Mouse (Mus musculus) limb, embryonic 11.5 days (tissue): ENCODE results near the gene Gapvd1. TPM values are rescaled to one million over a fixed set of nuclear protein-coding genes. Genes with fewer than 3 reads are reported as not detected.

Experiments used
- ATAC-seq: fragments of 200-750 bp; cut with Nextera tagmentation; 2 replicates; pipeline ENCODE4 v1.8.0; 2017; ENCODE audit warnings: low read depth; ENCODE audit not compliant: insufficient number of reproducible peaks, low FRiP score, low TSS enrichment
- DNase-seq: peaks from one replicate; pipeline ENCODE4 v3.0.0-alpha.2; 2015; ENCODE audit warnings: low spot score
- H3K27ac ChIP-seq: fragments of 300-500 bp; sonication (generic); replicated peaks from 2 replicates; pipeline ENCODE4 v1.5.1; 2014; ENCODE audit warnings: low read depth, mild to moderate bottlenecking, low read length
- H3K27me3 ChIP-seq: fragments of 300-500 bp; sonication (generic); 2 replicates; pipeline ENCODE4 v1.6.1; 2014; ENCODE audit warnings: mild to moderate bottlenecking, low read length, mixed read lengths; ENCODE audit not compliant: control insufficient read depth, insufficient read depth
- H3K36me3 ChIP-seq: fragments of 300-500 bp; sonication (generic); 2 replicates; pipeline ENCODE4 v1.6.1; 2014; ENCODE audit warnings: mild to moderate bottlenecking, low read length, moderate library complexity, mixed read lengths; ENCODE audit not compliant: control insufficient read depth, insufficient read depth
- H3K4me1 ChIP-seq: fragments of 300-500 bp; sonication (generic); 2 replicates; pipeline ENCODE4 v1.6.1; 2014; ENCODE audit warnings: low read length, mixed read lengths; ENCODE audit not compliant: control insufficient read depth, insufficient read depth
- H3K4me2 ChIP-seq: fragments of 300-500 bp; sonication (generic); 2 replicates; pipeline ENCODE4 v1.6.1; 2014; ENCODE audit warnings: low read depth, mild to moderate bottlenecking, moderate library complexity; ENCODE audit not compliant: severe bottlenecking
- H3K4me3 ChIP-seq: fragments of 300-500 bp; sonication (generic); 2 replicates; pipeline ENCODE4 v1.5.1; 2014; ENCODE audit warnings: low read depth, low read length
- H3K9ac ChIP-seq: fragments of 300-500 bp; sonication (generic); 2 replicates; pipeline ENCODE4 v1.6.1; 2014; ENCODE audit warnings: mild to moderate bottlenecking, low read length
- H3K9me3 ChIP-seq: fragments of 300-500 bp; sonication (generic); 2 replicates; pipeline ENCODE4 v1.6.1; 2016; ENCODE audit warnings: low read length; ENCODE audit not compliant: control insufficient read depth
- WGBS: fragments of 180-500 bp; shearing (Covaris S2); extraction: QIAGEN DNeasy Blood & Tissue Kit; methylation state at CpG from one replicate; pipeline ENCODE4 v1.1.7; 2014; 5-methylcytosine and 5-hydroxymethylcytosine counted together
- polyA plus RNA-seq: library from polyadenylated mRNA; unstranded; fragments of >200 nt; fragmentation: Nextera tagmentation; extraction: Ambion mirVana; gene quantifications from 2 replicates; pipeline ENCODE4 v1.2.1, GENCODE M21; 2014

The Gapvd1 gene
- polyA plus RNA-seq, 1 experiment from 2014 or later: 93.2 TPM

GRCm38 (mm10) chr2:34629758-34630157, 125.3 kb downstream of the Gapvd1 start:
- DNase-seq (no peak), ATAC-seq (no peak)
- Histone ChIP-seq H3K9me3 (no peaks in the 10 kb centered on the region), H3K27me3 (no peaks in the 10 kb centered on the region), H3K4me3 (no peak overlapping the region), H3K4me1 (0 out of 2 replicates have a peak, but pooled peaks cover 2% of the 10 kb centered on the region), H3K36me3 (no peaks in the 10 kb centered on the region), H3K9ac (no peak overlapping the region), H3K27ac (no peak overlapping the region), H3K4me2 (no peak overlapping the region)
- WGBS: 83% methylated on average over 7 of the region's 7 CpGs

GRCm38 (mm10) chr2:34628903-34629540, 126.0 kb downstream of the Gapvd1 start:
- no peaks in the 10 kb centered on the region for H3K36me3 ChIP-seq
- ATAC-seq: no peak
- WGBS: 79% methylated on average over 4 of the region's 4 CpGs
- H3K4me1 ChIP-seq: 0 out of 2 replicates have a peak, but pooled peaks cover 2% of the 10 kb centered on the region
- no peak overlapping the region for H3K4me3 ChIP-seq
- no peak for DNase-seq
- no peak overlapping the region for H3K9ac ChIP-seq
- no peak overlapping the region for H3K4me2 ChIP-seq
- H3K9me3 ChIP-seq: no peaks in the 10 kb centered on the region
- H3K27me3 ChIP-seq: no peaks in the 10 kb centered on the region
- no peak overlapping the region for H3K27ac ChIP-seq

- peaks cover 1% of the 10 kb centered on the region for H3K36me3 ChIP-seq
- no peaks in the 10 kb centered on the region for H3K27me3 ChIP-seq
- H3K9ac ChIP-seq: no peak overlapping the region
- H3K4me2 ChIP-seq: no peak overlapping the region
- ATAC-seq: no peak
- 0 out of 2 replicates have a peak, but pooled peaks cover 2% of the 10 kb centered on the region for H3K4me1 ChIP-seq
- H3K4me3 ChIP-seq: no peak overlapping the region
- no peak for DNase-seq
- WGBS: 73% methylated on average over 17 of the region's 17 CpGs
- H3K27ac ChIP-seq: no peak overlapping the region
- H3K9me3 ChIP-seq: no peaks in the 10 kb centered on the region
These were observed 127.5 kb downstream of the Gapvd1 start for GRCm38 (mm10) chr2:34627328-34628226.

Other genes starting within 250 kb of the Gapvd1 start
- 886 and 955 TPM in 2 replicates for gene Hspa5, start 16.7 kb upstream of the Gapvd1 start, polyA plus RNA-seq
- 34.9 and 40.5 TPM in 2 replicates for gene Rabepk, start 44.7 kb upstream of the Gapvd1 start, polyA plus RNA-seq
- gene Fbxw2, start 71.1 kb upstream of the Gapvd1 start, polyA plus RNA-seq: 67.1 and 74.3 TPM in 2 replicates
- gene Gm34653, start 77.8 kb upstream of the Gapvd1 start, polyA plus RNA-seq: not detected in 2 replicates
- not detected in 2 replicates for gene Cutal, start 119.2 kb upstream of the Gapvd1 start, polyA plus RNA-seq
- 112 and 128 TPM in 2 replicates for gene Psmd5, start 119.7 kb upstream of the Gapvd1 start, polyA plus RNA-seq
- gene Phf19, start 158.8 kb upstream of the Gapvd1 start, polyA plus RNA-seq: 0.28 and 0.32 TPM in 2 replicates
- gene Traf1, start 206.5 kb upstream of the Gapvd1 start, polyA plus RNA-seq: 0.15 and 0.24 TPM in 2 replicates